Mouse (Mus musculus) embryonic facial prominence, embryonic 11.5 days (tissue): ENCODE data around the gene Tacc2. TPM values are rescaled to one million over a fixed set of nuclear protein-coding genes. Genes with fewer than 3 reads are reported as not detected.

Experiments
- ATAC-seq: fragments of 200-750 bp; cut with Nextera tagmentation; replicated peaks from 2 replicates; pipeline ENCODE4 v1.8.0; 2017; ENCODE audit warnings: low read depth; ENCODE audit not compliant: insufficient number of reproducible peaks, low FRiP score, low TSS enrichment
- DNase-seq: peaks from one replicate; pipeline ENCODE4 v3.0.0-alpha.2; 2015; ENCODE audit warnings: low spot score
- H3K27ac ChIP-seq: fragments of 300-500 bp; sonication (generic); replicated peaks from 2 replicates; pipeline ENCODE4 v1.5.1; 2014; ENCODE audit warnings: mild to moderate bottlenecking, low read depth, low read length, control low read depth
- H3K27me3 ChIP-seq: fragments of 300-500 bp; sonication (generic); 2 replicates; pipeline ENCODE4 v1.6.1; 2014; ENCODE audit warnings: mild to moderate bottlenecking, low read length, moderate library complexity, mixed read lengths; ENCODE audit not compliant: control insufficient read depth, insufficient read depth
- H3K36me3 ChIP-seq: fragments of 300-500 bp; sonication (generic); replicated peaks from 2 replicates; pipeline ENCODE4 v1.6.1; 2014; ENCODE audit warnings: low read depth, mild to moderate bottlenecking, low read length, moderate library complexity, mixed read lengths; ENCODE audit not compliant: control insufficient read depth, insufficient read depth
- H3K4me1 ChIP-seq: fragments of 300-500 bp; sonication (generic); 2 replicates; pipeline ENCODE4 v1.6.1; 2014; ENCODE audit warnings: low read length, mixed read lengths; ENCODE audit not compliant: control insufficient read depth, insufficient read depth
- H3K4me2 ChIP-seq: fragments of 300-500 bp; sonication (generic); 2 replicates; pipeline ENCODE4 v1.6.1; 2014; ENCODE audit warnings: low read depth, mild to moderate bottlenecking, control low read depth, low read length, moderate library complexity
- H3K4me3 ChIP-seq: fragments of 300-500 bp; sonication (generic); 2 replicates; pipeline ENCODE4 v1.5.1; 2014; ENCODE audit warnings: low read depth, low read length, control low read depth
- H3K9ac ChIP-seq: fragments of 300-500 bp; sonication (generic); replicated peaks from 2 replicates; pipeline ENCODE4 v1.6.1; 2014; ENCODE audit warnings: mild to moderate bottlenecking, control low read depth, low read length
- H3K9me3 ChIP-seq: fragments of 300-500 bp; sonication (generic); replicated peaks from 2 replicates; pipeline ENCODE4 v1.6.1; 2016; ENCODE audit warnings: mild to moderate bottlenecking, low read length, inconsistent platforms, mixed read lengths; ENCODE audit not compliant: control insufficient read depth
- WGBS: fragments of 180-500 bp; shearing (Covaris S2); extraction: QIAGEN DNeasy Blood & Tissue Kit; methylation state at CpG from one replicate; pipeline ENCODE4 v1.1.7; 2014; 5-methylcytosine and 5-hydroxymethylcytosine counted together
- polyA plus RNA-seq: library from polyadenylated mRNA; unstranded; fragments of >200 nt; fragmentation: Nextera tagmentation; extraction: Ambion mirVana; gene quantifications from 2 replicates; pipeline ENCODE4 v1.2.1, GENCODE M21; 2014

Tacc2 gene
- polyA plus RNA-seq, 1 experiment from 2014 or later = 39.9 TPM

GRCm38 (mm10) chr7:130560933-130561332 lies 16.3 kb upstream of the Tacc2 start:
- Histone ChIP-seq H3K4me2 (no peak overlapping the region), H3K27ac (no peak overlapping the region), H3K9me3 (no peaks in the 10 kb centered on the region), H3K4me1 (no peaks in the 10 kb centered on the region), H3K9ac (no peak overlapping the region), H3K4me3 (no peak overlapping the region), H3K27me3 (no peaks in the 10 kb centered on the region), H3K36me3 (no peaks in the 10 kb centered on the region)
- WGBS = 78% methylated on average over 1 of the region's 1 CpGs
- no peak for ATAC-seq
- DNase-seq = no peak

DNA sequence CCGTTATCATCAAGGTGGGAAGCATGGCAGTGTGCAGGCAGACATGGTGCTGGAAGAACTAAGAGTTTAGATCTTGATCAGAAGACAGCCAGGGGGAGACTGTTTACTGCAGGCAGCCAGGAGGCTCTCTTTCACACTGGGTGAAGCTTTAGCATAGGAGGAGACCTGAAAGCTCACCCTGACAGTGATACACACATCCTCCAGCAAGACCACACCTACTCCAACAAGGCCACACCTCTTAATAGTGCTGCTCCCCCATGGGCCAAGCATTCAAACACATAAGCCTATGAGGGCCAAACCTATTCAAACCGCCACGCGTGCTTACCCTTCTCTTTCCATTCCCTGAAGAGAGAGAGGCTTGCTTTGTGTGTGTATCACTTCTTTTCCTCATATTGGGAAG lies 14.0 kb upstream of the Tacc2 start:
- Histone ChIP-seq H3K27me3 (no peaks in the 10 kb centered on the region), H3K4me1 (no peaks in the 10 kb centered on the region), H3K4me3 (no peak overlapping the region), H3K9ac (no peak overlapping the region), H3K27ac (no peak overlapping the region), H3K4me2 (no peak overlapping the region), H3K9me3 (no peaks in the 10 kb centered on the region), H3K36me3 (no peaks in the 10 kb centered on the region)
- WGBS = 87% methylated on average over 4 of the region's 4 CpGs
- DNase-seq = no peak
- no peak for ATAC-seq

GRCm38 (mm10) chr7:130563880-130564279 lies 13.4 kb upstream of the Tacc2 start:
- H3K27me3 ChIP-seq = no peaks in the 10 kb centered on the region
- no peak overlapping the region for H3K4me2 ChIP-seq
- no peak overlapping the region for H3K4me3 ChIP-seq
- H3K9ac ChIP-seq = no peak overlapping the region
- 59% methylated on average over 4 of the region's 4 CpGs for WGBS
- H3K4me1 ChIP-seq = no peaks in the 10 kb centered on the region
- no peak overlapping the region for H3K27ac ChIP-seq
- H3K9me3 ChIP-seq = no peaks in the 10 kb centered on the region
- no peak for ATAC-seq
- no peak for DNase-seq
- no peaks in the 10 kb centered on the region for H3K36me3 ChIP-seq

- no peak overlapping the region for H3K4me2 ChIP-seq
- H3K9me3 ChIP-seq = no peaks in the 10 kb centered on the region
- ATAC-seq (no peak), DNase-seq (no peak)
- H3K9ac ChIP-seq = no peak overlapping the region
- no peak overlapping the region for H3K27ac ChIP-seq
- no peaks in the 10 kb centered on the region for H3K27me3 ChIP-seq
- no peaks in the 10 kb centered on the region for H3K36me3 ChIP-seq
- no peak overlapping the region for H3K4me3 ChIP-seq
- 60% methylated on average over 3 of the region's 3 CpGs for WGBS
- no peaks in the 10 kb centered on the region for H3K4me1 ChIP-seq
These were observed 12.6 kb upstream of the Tacc2 start for GRCm38 (mm10) chr7:130564596-130564995.

- H3K27ac ChIP-seq = no peak overlapping the region
- no peaks in the 10 kb centered on the region for H3K4me1 ChIP-seq
- DNase-seq (no peak), ATAC-seq (no peak)
- no peaks in the 10 kb centered on the region for H3K36me3 ChIP-seq
- H3K9ac ChIP-seq = no peak overlapping the region
- no peak overlapping the region for H3K4me2 ChIP-seq
- no peaks in the 10 kb centered on the region for H3K27me3 ChIP-seq
- WGBS = 68% methylated on average over 9 of the region's 9 CpGs
- H3K4me3 ChIP-seq = no peak overlapping the region
- no peaks in the 10 kb centered on the region for H3K9me3 ChIP-seq
These were observed 8.3 kb upstream of the Tacc2 start for GRCm38 (mm10) chr7:130568783-130569436.

- Histone ChIP-seq H3K9ac (no peak overlapping the region), H3K27me3 (no peaks in the 10 kb centered on the region), H3K27ac (no peak overlapping the region), H3K4me3 (no peak overlapping the region), H3K4me2 (no peak overlapping the region), H3K4me1 (no peaks in the 10 kb centered on the region), H3K36me3 (no peaks in the 10 kb centered on the region), H3K9me3 (no peaks in the 10 kb centered on the region)
- no peak for ATAC-seq
- WGBS = 70% methylated on average over 7 of the region's 7 CpGs
- no peak for DNase-seq
These were observed 6.8 kb upstream of the Tacc2 start for GRCm38 (mm10) chr7:130570472-130570871.

- Histone ChIP-seq H3K4me2 (no peak within 1 kb of the TSS), H3K36me3 (no peaks in the 10 kb centered on the region), H3K9me3 (no peaks in the 10 kb centered on the region), H3K27ac (no peak within 1 kb of the TSS), H3K27me3 (no peaks in the 10 kb centered on the region), H3K4me1 (no peaks in the 10 kb centered on the region), H3K9ac (no peak within 1 kb of the TSS), H3K4me3 (no peak within 1 kb of the TSS)
- WGBS = 91% methylated on average over 6 of the region's 11 CpGs
- DNase-seq = no peak
- no peak for ATAC-seq
These were observed 4.4 kb upstream of the Tacc2 start, which contains the start of gene Nsmce4a for GRCm38 (mm10) chr7:130572821-130573220. Nsmce4a (minus strand) TSS chr7:130573118.

DNA sequence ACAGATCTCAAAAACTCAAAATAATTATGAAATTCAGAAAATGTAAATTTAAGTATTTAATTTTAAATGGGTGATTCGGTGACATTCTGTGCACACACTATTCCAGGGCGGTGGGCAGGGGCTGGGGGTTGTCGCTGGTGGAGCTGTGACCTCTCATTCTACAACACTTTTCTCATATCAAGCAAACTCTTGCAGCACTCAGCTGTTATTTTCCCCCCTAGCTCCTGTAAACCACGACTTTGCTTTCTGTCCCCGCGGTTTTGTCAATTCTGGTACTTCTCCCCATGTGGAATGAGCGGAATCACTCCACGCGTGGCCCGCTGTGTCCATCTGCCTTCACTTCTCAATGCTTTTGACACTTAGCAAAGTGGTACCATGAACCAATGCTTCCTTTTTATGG lies 3.5 kb upstream of the Tacc2 start:
- ATAC-seq (no peak), DNase-seq (no peak)
- Histone ChIP-seq H3K36me3 (no peaks in the 10 kb centered on the region), H3K4me2 (no peak overlapping the region), H3K9me3 (no peaks in the 10 kb centered on the region), H3K4me1 (no peaks in the 10 kb centered on the region), H3K27me3 (no peaks in the 10 kb centered on the region), H3K27ac (no peak overlapping the region), H3K4me3 (no peak overlapping the region), H3K9ac (no peak overlapping the region)
- WGBS = 96% methylated on average over 10 of the region's 10 CpGs
